Mouse (Mus musculus) spleen, adult 12 weeks (tissue): ENCODE data around the gene Serpinc1.
"Not testable (repeated sequence)": the region's sequence is repeated elsewhere in the genome, so short reads cannot be mapped to it uniquely, and the experiment has no call there.

ENCODE experiments used
- DNase-seq: peaks from one replicate; pipeline ENCODE4 v3.0.0; 2022; ENCODE audit warnings: low spot score

Gene Serpinc1

GRCm38 (mm10) chr1:160978071-160978735 lies at the start of gene Serpinc1:
Gene Serpinc1, plus strand, starts transcription at chr1:160978585.
- no peak for DNase-seq

GRCm38 (mm10) chr1:160931320-160931719 lies 47.1 kb upstream of the Serpinc1 start:
- DNase-seq = no peak

- no peak for DNase-seq
These were observed 44.4 kb upstream of the Serpinc1 start for GRCm38 (mm10) chr1:160933896-160934482.

- no peak for DNase-seq
These were observed 42.8 kb upstream of the Serpinc1 start for GRCm38 (mm10) chr1:160935551-160935950.

- no peak for DNase-seq
These were observed 15.2 kb upstream of the Serpinc1 start for GRCm38 (mm10) chr1:160963199-160963598.

- no peak for DNase-seq
These were observed 11.1 kb upstream of the Serpinc1 start for GRCm38 (mm10) chr1:160967268-160967667.

GRCm38 (mm10) chr1:160968643-160969042 lies 9.7 kb upstream of the Serpinc1 start:
- DNase-seq = no peak

- DNase-seq = no peak
These were observed 1.6 kb downstream of the Serpinc1 start for GRCm38 (mm10) chr1:160980021-160980420.

- no peak for DNase-seq
These were observed 2.3 kb downstream of the Serpinc1 start for GRCm38 (mm10) chr1:160980537-160981234.

GRCm38 (mm10) chr1:160981337-160981736 lies 3.0 kb downstream of the Serpinc1 start:
- DNase-seq = no peak

- no peak for DNase-seq
These were observed 4.5 kb downstream of the Serpinc1 start for GRCm38 (mm10) chr1:160982887-160983286.

GRCm38 (mm10) chr1:160984731-160985130 lies 6.3 kb downstream of the Serpinc1 start:
- not testable (repeated sequence) for DNase-seq

- no peak for DNase-seq
These were observed 7.1 kb downstream of the Serpinc1 start for GRCm38 (mm10) chr1:160985477-160985876.

- DNase-seq = no peak
These were observed 8.7 kb downstream of the Serpinc1 start for GRCm38 (mm10) chr1:160986881-160987635.

- DNase-seq = no peak
These were observed 11.0 kb downstream of the Serpinc1 start for GRCm38 (mm10) chr1:160989395-160989794.

GRCm38 (mm10) chr1:160993851-160994250 lies 15.5 kb downstream of the Serpinc1 start:
- DNase-seq = no peak

- DNase-seq = no peak
These were observed 26.6 kb downstream of the Serpinc1 start for GRCm38 (mm10) chr1:161004942-161005341.

GRCm38 (mm10) chr1:161005526-161005925 lies 27.1 kb downstream of the Serpinc1 start:
- no peak for DNase-seq

- DNase-seq = no peak
These were observed 28.1 kb downstream of the Serpinc1 start for GRCm38 (mm10) chr1:161006471-161006870.

- no peak for DNase-seq
These were observed 29.7 kb downstream of the Serpinc1 start for GRCm38 (mm10) chr1:161008038-161008437.

GRCm38 (mm10) chr1:161010436-161010835 lies 32.1 kb downstream of the Serpinc1 start:
- no peak for DNase-seq

- DNase-seq = no peak
These were observed 38.0 kb downstream of the Serpinc1 start for GRCm38 (mm10) chr1:161016378-161016777.
